Mouse (Mus musculus): Measurements from ENCODE around the gene Prap1. TPM values are rescaled to one million over a fixed set of nuclear protein-coding genes. Genes with fewer than 3 reads are reported as not detected.

Gene Prap1
- polyA plus RNA-seq, 1 experiment from 2014 or later = not detected

GRCm38 (mm10) chr7:140094954-140095353, 1.8 kb downstream of the Prap1 start:
- Histone ChIP-seq H3K9ac (no peak overlapping the region), H3K4me3 (no peak overlapping the region), H3K9me3 (replicated peaks) (no peaks in the 10 kb centered on the region), H3K4me1 (peaks cover 8% of the 10 kb centered on the region; the same call in 1 of the 2 replicates), H3K27me3 (no peaks in the 10 kb centered on the region), H3K36me3 (ENCODE audit: poor library complexity, severe bottlenecking) (no peaks in the 10 kb centered on the region), H3K27ac (no peak overlapping the region), H3K4me2 (no peak overlapping the region)
- no peak for ATAC-seq
- WGBS = 70% methylated on average over 5 of the region's 5 CpGs

GRCm38 (mm10) chr7:140095556-140095955, 2.4 kb downstream of the Prap1 start:
- no peak for ATAC-seq
- no peak overlapping the region for H3K27ac ChIP-seq
- peaks cover 8% of the 10 kb centered on the region; the same call in 1 of the 2 replicates for H3K4me1 ChIP-seq
- H3K36me3 ChIP-seq (ENCODE audit: poor library complexity, severe bottlenecking) = no peaks in the 10 kb centered on the region
- no peak overlapping the region for H3K4me3 ChIP-seq
- H3K4me2 ChIP-seq = no peak overlapping the region
- no peak overlapping the region for H3K9ac ChIP-seq
- H3K9me3 ChIP-seq (replicated peaks) = no peaks in the 10 kb centered on the region
- WGBS = 38% methylated on average over 1 of the region's 1 CpGs
- H3K27me3 ChIP-seq = no peaks in the 10 kb centered on the region

- Histone ChIP-seq H3K9ac (no peak overlapping the region), H3K27me3 (no peaks in the 10 kb centered on the region), H3K36me3 (ENCODE audit: poor library complexity, severe bottlenecking) (no peaks in the 10 kb centered on the region), H3K4me1 (peaks cover 8% of the 10 kb centered on the region; the same call in 1 of the 2 replicates), H3K9me3 (replicated peaks) (no peaks in the 10 kb centered on the region), H3K4me2 (no peak overlapping the region), H3K4me3 (no peak overlapping the region), H3K27ac (no peak overlapping the region)
- ATAC-seq = no peak
Measured at GRCm38 (mm10) chr7:140096055-140096454, 2.9 kb downstream of the Prap1 start.

- no peaks in the 10 kb centered on the region for H3K27me3 ChIP-seq
- 92% methylated on average over 1 of the region's 1 CpGs for WGBS
- ATAC-seq = no peak
Measured at GRCm38 (mm10) chr7:140098466-140098865, 5.3 kb downstream of the Prap1 start.

GRCm38 (mm10) chr7:140101498-140101897, 8.3 kb downstream of the Prap1 start:
- ATAC-seq = no peak

More at GRCm38 (mm10) chr7:140098466-140098865, 5.3 kb downstream of the Prap1 start:
- no peak overlapping the region for H3K27ac ChIP-seq
- H3K9ac ChIP-seq = no peak overlapping the region
- H3K36me3 ChIP-seq (ENCODE audit: poor library complexity, severe bottlenecking) = no peaks in the 10 kb centered on the region
- no peak overlapping the region for H3K4me3 ChIP-seq
- no peaks in the 10 kb centered on the region for H3K9me3 ChIP-seq (replicated peaks)
- peaks cover 22% of the 10 kb centered on the region for H3K4me1 ChIP-seq
- H3K4me2 ChIP-seq = no peak overlapping the region

GRCm38 (mm10) chr7:140101993-140102860, 9.0 kb downstream of the Prap1 start, which contains the start of gene Fuom:
TSS of gene Fuom (minus strand) at chr7:140102441.
- Histone ChIP-seq H3K9me3 (replicated peaks) (no peaks in the 10 kb centered on the region), H3K4me1 (peaks cover 14% of the 10 kb centered on the region), H3K27me3 (no peaks in the 10 kb centered on the region), H3K4me3 (peak within 1 kb of the TSS; percentile 41), H3K9ac (peak within 1 kb of the TSS; percentile 69), H3K4me2 (peak within 1 kb of the TSS; percentile 73), H3K36me3 (ENCODE audit: poor library complexity, severe bottlenecking) (peaks cover 24% of the 10 kb centered on the region), H3K27ac (no peak within 1 kb of the TSS)
- 2% methylated on average over 30 of the region's 30 CpGs for WGBS
- peak; percentile 93 for ATAC-seq

More at GRCm38 (mm10) chr7:140101498-140101897, 8.3 kb downstream of the Prap1 start:
- Histone ChIP-seq H3K27ac (no peak overlapping the region), H3K9ac (peak overlapping the region; percentile 69), H3K9me3 (replicated peaks) (no peaks in the 10 kb centered on the region), H3K27me3 (no peaks in the 10 kb centered on the region), H3K36me3 (ENCODE audit: poor library complexity, severe bottlenecking) (peaks cover 18% of the 10 kb centered on the region), H3K4me1 (peaks cover 14% of the 10 kb centered on the region), H3K4me3 (peak overlapping the region; percentile 41), H3K4me2 (peak overlapping the region; percentile 73)
- 75% methylated on average over 10 of the region's 10 CpGs for WGBS

- WGBS = 80% methylated on average over 4 of the region's 4 CpGs
- no peak for ATAC-seq
- Histone ChIP-seq H3K4me2 (no peak overlapping the region), H3K9ac (no peak overlapping the region), H3K27me3 (no peaks in the 10 kb centered on the region), H3K4me3 (no peak overlapping the region), H3K27ac (no peak overlapping the region), H3K36me3 (ENCODE audit: poor library complexity, severe bottlenecking) (peaks cover 42% of the 10 kb centered on the region), H3K4me1 (peaks cover 14% of the 10 kb centered on the region), H3K9me3 (replicated peaks) (no peaks in the 10 kb centered on the region)
Measured at GRCm38 (mm10) chr7:140104009-140104408, 10.8 kb downstream of the Prap1 start.

- no peak overlapping the region for H3K9ac ChIP-seq
- ATAC-seq = no peak
- no peaks in the 10 kb centered on the region for H3K9me3 ChIP-seq (replicated peaks)
- 60% methylated on average over 3 of the region's 3 CpGs for WGBS
- no peaks in the 10 kb centered on the region for H3K27me3 ChIP-seq
- no peak overlapping the region for H3K4me3 ChIP-seq
- no peak overlapping the region for H3K27ac ChIP-seq
- H3K36me3 ChIP-seq (ENCODE audit: poor library complexity, severe bottlenecking) = peaks cover 60% of the 10 kb centered on the region
- peaks cover 9% of the 10 kb centered on the region for H3K4me1 ChIP-seq
- no peak overlapping the region for H3K4me2 ChIP-seq
Measured at GRCm38 (mm10) chr7:140111943-140112342, 18.7 kb downstream of the Prap1 start.

GRCm38 (mm10) chr7:140115583-140116328, 22.6 kb downstream of the Prap1 start, which contains the start of gene Paox:
TSS of gene Paox (plus strand) at chr7:140115799.
- H3K27me3 ChIP-seq = no peaks in the 10 kb centered on the region
- H3K4me1 ChIP-seq = peaks cover 9% of the 10 kb centered on the region
- H3K36me3 ChIP-seq (ENCODE audit: poor library complexity, severe bottlenecking) = peaks cover 22% of the 10 kb centered on the region
- H3K9me3 ChIP-seq (replicated peaks) = no peaks in the 10 kb centered on the region
- ATAC-seq = peak; percentile 80
- peak within 1 kb of the TSS; percentile 83 for H3K9ac ChIP-seq
- H3K4me2 ChIP-seq = peak within 1 kb of the TSS; percentile 87
- H3K4me3 ChIP-seq = peak within 1 kb of the TSS; percentile 85
- H3K27ac ChIP-seq = peak within 1 kb of the TSS; percentile 63
- 2% methylated on average over 23 of the region's 23 CpGs for WGBS

GRCm38 (mm10) chr7:140116329-140117054, 23.3 kb downstream of the Prap1 start, which contains the start of gene Echs1:
TSS of gene Echs1 (minus strand) at chr7:140116476.
- peak within 1 kb of the TSS; percentile 87 for H3K4me2 ChIP-seq
- peaks cover 9% of the 10 kb centered on the region for H3K4me1 ChIP-seq
- H3K36me3 ChIP-seq (ENCODE audit: poor library complexity, severe bottlenecking) = peaks cover 15% of the 10 kb centered on the region; the same call in 1 of the 2 replicates
- peak; percentile 96 for ATAC-seq
- 4% methylated on average over 28 of the region's 28 CpGs for WGBS
- H3K4me3 ChIP-seq = peak within 1 kb of the TSS; percentile 85
- no peaks in the 10 kb centered on the region for H3K9me3 ChIP-seq (replicated peaks)
- peak within 1 kb of the TSS; percentile 63 for H3K27ac ChIP-seq
- H3K9ac ChIP-seq = peak within 1 kb of the TSS; percentile 83
- no peaks in the 10 kb centered on the region for H3K27me3 ChIP-seq

- 91% methylated on average over 2 of the region's 2 CpGs for WGBS
- Histone ChIP-seq H3K4me2 (no peak overlapping the region), H3K4me1 (peaks cover 3% of the 10 kb centered on the region)
Measured at GRCm38 (mm10) chr7:140120484-140120883, 27.3 kb downstream of the Prap1 start.

More at GRCm38 (mm10) chr7:140120484-140120883, 27.3 kb downstream of the Prap1 start:
- H3K36me3 ChIP-seq (ENCODE audit: poor library complexity, severe bottlenecking) = no peaks in the 10 kb centered on the region
- H3K9me3 ChIP-seq (replicated peaks) = no peaks in the 10 kb centered on the region
- H3K9ac ChIP-seq = no peak overlapping the region
- no peak overlapping the region for H3K4me3 ChIP-seq
- ATAC-seq = no peak
- no peaks in the 10 kb centered on the region for H3K27me3 ChIP-seq
- no peak overlapping the region for H3K27ac ChIP-seq
